Mouse (Mus musculus) hindbrain, embryonic 10.5 days (tissue): ENCODE data around the gene Fam129a. TPM values are rescaled to one million over a fixed set of nuclear protein-coding genes. Genes with fewer than 3 reads are reported as not detected.

Experiments used
- DNase-seq: peaks from one replicate; pipeline ENCODE4 v3.0.0-alpha.2; 2017; ENCODE audit warnings: low spot score
- H3K27ac ChIP-seq: fragments of 300-500 bp; sonication (generic); 2 replicates; pipeline ENCODE4 v1.5.1; 2016; ENCODE audit warnings: mild to moderate bottlenecking, moderate library complexity
- H3K27me3 ChIP-seq: fragments of 300-500 bp; sonication (generic); 2 replicates; pipeline ENCODE4 v1.6.1; 2016; ENCODE audit warnings: mild to moderate bottlenecking; ENCODE audit not compliant: poor library complexity, insufficient read depth, severe bottlenecking
- H3K36me3 ChIP-seq: fragments of 300-500 bp; sonication (generic); 2 replicates; pipeline ENCODE4 v1.6.1; 2016; ENCODE audit warnings: mild to moderate bottlenecking, moderate library complexity
- H3K4me1 ChIP-seq: fragments of 300-500 bp; sonication (generic); replicated peaks from 2 replicates; pipeline ENCODE4 v1.6.1; 2016; ENCODE audit warnings: mild to moderate bottlenecking
- H3K4me3 ChIP-seq: fragments of 300-500 bp; sonication (generic); 2 replicates; pipeline ENCODE4 v1.5.1; 2016; ENCODE audit warnings: mild to moderate bottlenecking, moderate library complexity
- H3K9me3 ChIP-seq: fragments of 300-500 bp; sonication (generic); 2 replicates; pipeline ENCODE4 v1.6.1; 2016; ENCODE audit warnings: mild to moderate bottlenecking, moderate library complexity
- WGBS: fragments of 180-500 bp; shearing (Covaris S2); methylation state at CpG from one replicate; pipeline ENCODE4 v1.1.7; 2016; 5-methylcytosine and 5-hydroxymethylcytosine counted together
- polyA plus RNA-seq: library from polyadenylated mRNA; unstranded; fragments of >200 nt; fragmentation: Nextera tagmentation; extraction: Ambion mirVana; gene quantifications from 2 replicates; pipeline ENCODE4 v1.2.1, GENCODE M21; 2016

The Fam129a gene
- polyA plus RNA-seq, 1 experiment from 2014 or later = 0.93 TPM

GRCm38 (mm10) chr1:151755660-151756424 lies 184.9 kb downstream of the Fam129a start:
- no peaks in the 10 kb centered on the region for H3K27me3 ChIP-seq
- H3K36me3 ChIP-seq = peaks cover 4% of the 10 kb centered on the region; the same call in 1 of the 2 replicates
- peaks cover 32% of the 10 kb centered on the region for H3K4me1 ChIP-seq
- H3K9me3 ChIP-seq = no peaks in the 10 kb centered on the region
- WGBS = 8% methylated on average over 36 of the region's 36 CpGs
- H3K4me3 ChIP-seq = peak overlapping the region; percentile 91
- DNase-seq = no peak
- H3K27ac ChIP-seq = peak overlapping the region; percentile 88

GRCm38 (mm10) chr1:151756425-151756728 lies 185.4 kb downstream of the Fam129a start:
- Histone ChIP-seq H3K9me3 (no peaks in the 10 kb centered on the region), H3K27ac (no peak overlapping the region), H3K4me3 (peak overlapping the region; percentile 91), H3K36me3 (peaks cover 9% of the 10 kb centered on the region), H3K4me1 (peaks cover 32% of the 10 kb centered on the region), H3K27me3 (no peaks in the 10 kb centered on the region)
- DNase-seq = no peak
- WGBS = 36% methylated on average over 1 of the region's 1 CpGs

- Histone ChIP-seq H3K4me3 (no peak overlapping the region), H3K4me1 (peaks cover 32% of the 10 kb centered on the region), H3K27me3 (no peaks in the 10 kb centered on the region), H3K27ac (no peak overlapping the region), H3K9me3 (no peaks in the 10 kb centered on the region), H3K36me3 (peaks cover 19% of the 10 kb centered on the region)
- DNase-seq = no peak
- WGBS = 90% methylated on average over 6 of the region's 6 CpGs
These were observed 187.3 kb downstream of the Fam129a start for GRCm38 (mm10) chr1:151758301-151758700.

- H3K4me3 ChIP-seq = no peak overlapping the region
- 80% methylated on average over 2 of the region's 2 CpGs for WGBS
- H3K36me3 ChIP-seq = peaks cover 19% of the 10 kb centered on the region
- no peaks in the 10 kb centered on the region for H3K27me3 ChIP-seq
- no peak overlapping the region for H3K27ac ChIP-seq
- DNase-seq = no peak
- no peaks in the 10 kb centered on the region for H3K9me3 ChIP-seq
- H3K4me1 ChIP-seq = peaks cover 30% of the 10 kb centered on the region
These were observed 188.0 kb downstream of the Fam129a start for GRCm38 (mm10) chr1:151758991-151759390.

- H3K9me3 ChIP-seq = no peaks in the 10 kb centered on the region
- no peaks in the 10 kb centered on the region for H3K27me3 ChIP-seq
- H3K27ac ChIP-seq = no peak overlapping the region
- H3K36me3 ChIP-seq = peaks cover 19% of the 10 kb centered on the region
- no peak overlapping the region for H3K4me3 ChIP-seq
- 76% methylated on average over 3 of the region's 3 CpGs for WGBS
- H3K4me1 ChIP-seq = peaks cover 1% of the 10 kb centered on the region; the same call in 1 of the 2 replicates
- no peak for DNase-seq
These were observed 193.2 kb downstream of the Fam129a start for GRCm38 (mm10) chr1:151764236-151764635.

GRCm38 (mm10) chr1:151766166-151766565 lies 195.2 kb downstream of the Fam129a start:
- H3K4me1 ChIP-seq = peaks cover 8% of the 10 kb centered on the region
- no peak overlapping the region for H3K27ac ChIP-seq
- WGBS = 81% methylated on average over 2 of the region's 2 CpGs
- no peak overlapping the region for H3K4me3 ChIP-seq
- H3K9me3 ChIP-seq = no peaks in the 10 kb centered on the region
- DNase-seq = no peak
- H3K36me3 ChIP-seq = peaks cover 18% of the 10 kb centered on the region
- no peaks in the 10 kb centered on the region for H3K27me3 ChIP-seq

GRCm38 (mm10) chr1:151766976-151767654 lies 196.1 kb downstream of the Fam129a start:
- Histone ChIP-seq H3K27ac (no peak overlapping the region), H3K36me3 (peaks cover 20% of the 10 kb centered on the region), H3K9me3 (no peaks in the 10 kb centered on the region), H3K4me3 (no peak overlapping the region), H3K27me3 (no peaks in the 10 kb centered on the region), H3K4me1 (peaks cover 8% of the 10 kb centered on the region)
- WGBS = 92% methylated on average over 3 of the region's 3 CpGs
- no peak for DNase-seq

- Histone ChIP-seq H3K36me3 (peaks cover 14% of the 10 kb centered on the region), H3K27me3 (no peaks in the 10 kb centered on the region), H3K4me1 (peaks cover 10% of the 10 kb centered on the region), H3K9me3 (no peaks in the 10 kb centered on the region), H3K27ac (no peak overlapping the region), H3K4me3 (no peak overlapping the region)
- DNase-seq = no peak
- 63% methylated on average over 3 of the region's 3 CpGs for WGBS
These were observed 198.4 kb downstream of the Fam129a start for GRCm38 (mm10) chr1:151769200-151769913.

Other genes starting within 250 kb of the Fam129a start
- gene Ivns1abp, start 226.7 kb upstream of the Fam129a start, polyA plus RNA-seq = 299 and 375 TPM in 2 replicates
- gene Swt1, start 142.7 kb upstream of the Fam129a start, polyA plus RNA-seq = 17.7 and 22.1 TPM in 2 replicates
- 54.9 and 55.4 TPM in 2 replicates for gene Trmt1l, start 142.6 kb upstream of the Fam129a start, polyA plus RNA-seq
- gene Rnf2, start 70.2 kb upstream of the Fam129a start, polyA plus RNA-seq = 102 and 116 TPM in 2 replicates
- gene Edem3, start 184.2 kb downstream of the Fam129a start, polyA plus RNA-seq = 12.9 and 17.3 TPM in 2 replicates